Mouse (Mus musculus): Measurements from ENCODE around the gene Slc30a2. TPM values are rescaled to one million over a fixed set of nuclear protein-coding genes. Genes with fewer than 3 reads are reported as not detected.
A peak's percentile ranks its signal among the peaks of the same experiment; 100 is the strongest.

The Slc30a2 gene
- polyA plus RNA-seq, 1 experiment from 2014 or later, result 0.25 TPM

- Histone ChIP-seq H3K4me3 (ENCODE audit: low read length) (no peak overlapping the region), H3K9me3 (ENCODE audit: control insufficient read depth, low read length) (no peaks in the 10 kb centered on the region), H3K4me1 (ENCODE audit: control insufficient read depth, insufficient read depth, low read depth, low read length) (peaks cover 4% of the 10 kb centered on the region), H3K27ac (ENCODE audit: low read depth, low read length) (no peak overlapping the region), H3K36me3 (ENCODE audit: control insufficient read depth, insufficient read depth, low read length) (no peaks in the 10 kb centered on the region), H3K9ac (ENCODE audit: low read depth, low read length) (no peak overlapping the region; the same call in 1 of the 2 replicates), H3K4me2 (ENCODE audit: low read length) (no peak overlapping the region), H3K27me3 (replicated peaks; ENCODE audit: control insufficient read depth, insufficient read depth, low read length) (no peaks in the 10 kb centered on the region)
- ATAC-seq, result no peak
- 48% methylated on average over 12 of the region's 12 CpGs for WGBS
Observed at GRCm38 (mm10) chr4:134352261-134352707, 9.3 kb downstream of the Slc30a2 start.

DNA sequence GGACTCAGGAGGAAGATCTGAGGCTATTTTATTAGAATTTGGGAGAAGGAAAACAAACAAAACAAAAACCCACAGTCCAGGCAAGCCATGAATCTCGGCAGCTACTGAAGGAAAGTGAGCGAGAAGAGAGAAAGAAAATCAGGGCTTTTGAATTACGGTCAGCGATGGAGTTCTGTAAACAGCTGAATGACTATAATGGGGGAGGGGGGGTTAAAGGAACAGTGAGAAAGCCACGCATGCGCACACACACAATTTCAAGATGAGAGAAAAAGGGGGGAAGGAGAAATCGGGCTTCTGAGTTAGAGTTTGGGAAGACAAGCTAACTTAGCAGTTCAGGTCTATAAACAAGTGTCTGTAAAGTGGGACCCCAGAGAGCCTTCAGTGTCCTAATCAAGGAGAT, 9.9 kb downstream of the Slc30a2 start:
- 71% methylated on average over 7 of the region's 7 CpGs for WGBS
- Histone ChIP-seq H3K4me3 (ENCODE audit: low read length) (no peak overlapping the region), H3K4me1 (ENCODE audit: control insufficient read depth, insufficient read depth, low read depth, low read length) (peaks cover 6% of the 10 kb centered on the region), H3K4me2 (ENCODE audit: low read length) (no peak overlapping the region), H3K36me3 (ENCODE audit: control insufficient read depth, insufficient read depth, low read length) (no peaks in the 10 kb centered on the region), H3K27ac (ENCODE audit: low read depth, low read length) (no peak overlapping the region), H3K9me3 (ENCODE audit: control insufficient read depth, low read length) (no peaks in the 10 kb centered on the region), H3K9ac (ENCODE audit: low read depth, low read length) (no peak overlapping the region), H3K27me3 (replicated peaks; ENCODE audit: control insufficient read depth, insufficient read depth, low read length) (no peaks in the 10 kb centered on the region)
- ATAC-seq, result no peak

DNA sequence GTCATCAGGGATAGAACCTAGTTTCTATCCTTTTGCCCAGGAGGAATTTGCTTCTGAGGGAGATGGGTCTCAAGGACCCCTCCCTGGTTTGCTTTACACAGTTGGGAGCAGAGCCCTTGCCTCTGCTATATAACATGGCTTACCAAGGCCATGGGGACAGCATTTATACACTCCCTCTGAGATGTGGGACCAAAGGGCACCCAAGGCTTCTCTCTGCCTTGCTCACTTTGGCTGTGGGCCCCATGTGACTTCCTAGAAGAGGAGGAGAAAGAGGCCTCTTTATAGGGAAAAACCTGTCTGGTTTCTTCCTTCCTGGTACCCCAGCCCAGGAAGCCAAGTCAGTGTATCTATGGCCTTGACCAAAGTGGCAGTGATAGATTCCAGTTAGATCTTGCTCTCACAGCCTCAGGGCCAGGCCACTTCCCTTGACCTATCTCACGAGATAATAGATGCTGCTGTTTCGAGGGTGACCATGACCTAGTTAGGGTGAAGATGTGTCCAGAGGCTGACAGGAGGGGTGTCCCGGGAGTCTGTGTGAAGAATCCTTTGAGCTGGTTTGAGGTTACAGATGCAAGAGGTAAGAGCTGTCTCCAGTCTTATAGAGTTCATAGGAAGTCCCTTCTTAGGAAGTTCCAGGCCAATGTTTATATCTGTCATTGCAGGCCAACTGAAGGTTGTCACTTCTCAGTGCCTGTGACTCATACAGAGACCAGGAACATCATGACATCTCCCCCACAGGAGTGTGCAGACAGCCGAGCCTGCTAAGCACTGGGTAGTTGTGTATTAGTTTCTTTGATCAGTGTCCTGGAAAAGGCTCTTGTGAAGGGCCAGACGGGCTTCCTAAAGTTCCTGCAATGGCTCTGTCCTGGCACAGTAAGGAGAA, 10.8 kb downstream of the Slc30a2 start:
- Histone ChIP-seq H3K9ac (ENCODE audit: low read depth, low read length) (no peak overlapping the region), H3K4me2 (ENCODE audit: low read length) (no peak overlapping the region), H3K27me3 (replicated peaks; ENCODE audit: control insufficient read depth, insufficient read depth, low read length) (no peaks in the 10 kb centered on the region), H3K4me1 (ENCODE audit: control insufficient read depth, insufficient read depth, low read depth, low read length) (peaks cover 6% of the 10 kb centered on the region), H3K27ac (ENCODE audit: low read depth, low read length) (no peak overlapping the region), H3K9me3 (ENCODE audit: control insufficient read depth, low read length) (no peaks in the 10 kb centered on the region), H3K36me3 (ENCODE audit: control insufficient read depth, insufficient read depth, low read length) (no peaks in the 10 kb centered on the region), H3K4me3 (ENCODE audit: low read length) (no peak overlapping the region)
- 68% methylated on average over 5 of the region's 5 CpGs for WGBS
- no peak for ATAC-seq

GRCm38 (mm10) chr4:134355841-134356452, 13.0 kb downstream of the Slc30a2 start:
- H3K4me1 ChIP-seq (ENCODE audit: control insufficient read depth, insufficient read depth, low read depth, low read length), result peaks cover 6% of the 10 kb centered on the region
- no peak overlapping the region for H3K9ac ChIP-seq (ENCODE audit: low read depth, low read length)
- no peak overlapping the region for H3K4me2 ChIP-seq (ENCODE audit: low read length)
- no peaks in the 10 kb centered on the region for H3K27me3 ChIP-seq (replicated peaks; ENCODE audit: control insufficient read depth, insufficient read depth, low read length)
- H3K4me3 ChIP-seq (ENCODE audit: low read length), result no peak overlapping the region
- H3K9me3 ChIP-seq (ENCODE audit: control insufficient read depth, low read length), result no peaks in the 10 kb centered on the region
- H3K36me3 ChIP-seq (ENCODE audit: control insufficient read depth, insufficient read depth, low read length), result no peaks in the 10 kb centered on the region
- no peak for ATAC-seq
- H3K27ac ChIP-seq (ENCODE audit: low read depth, low read length), result no peak overlapping the region
- WGBS, result 57% methylated on average over 16 of the region's 16 CpGs

GRCm38 (mm10) chr4:134356591-134357460, 13.8 kb downstream of the Slc30a2 start:
- peak overlapping the region; percentile 54 for H3K4me2 ChIP-seq (ENCODE audit: low read length)
- peak overlapping the region; percentile 52 for H3K9ac ChIP-seq (ENCODE audit: low read depth, low read length)
- peak overlapping the region; percentile 28 for H3K4me3 ChIP-seq (ENCODE audit: low read length)
- peak; percentile 44; the same call in 1 of the 2 replicates for ATAC-seq
- H3K9me3 ChIP-seq (ENCODE audit: control insufficient read depth, low read length), result no peaks in the 10 kb centered on the region
- no peak overlapping the region for H3K27ac ChIP-seq (ENCODE audit: low read depth, low read length)
- no peaks in the 10 kb centered on the region for H3K27me3 ChIP-seq (replicated peaks; ENCODE audit: control insufficient read depth, insufficient read depth, low read length)
- H3K36me3 ChIP-seq (ENCODE audit: control insufficient read depth, insufficient read depth, low read length), result no peaks in the 10 kb centered on the region
- H3K4me1 ChIP-seq (ENCODE audit: control insufficient read depth, insufficient read depth, low read depth, low read length), result peaks cover 6% of the 10 kb centered on the region
- 20% methylated on average over 22 of the region's 22 CpGs for WGBS

GRCm38 (mm10) chr4:134357461-134357771, 14.4 kb downstream of the Slc30a2 start:
- H3K36me3 ChIP-seq (ENCODE audit: control insufficient read depth, insufficient read depth, low read length), result no peaks in the 10 kb centered on the region
- ATAC-seq, result peak; percentile 15; the same call in 1 of the 2 replicates
- peak overlapping the region; percentile 28 for H3K4me3 ChIP-seq (ENCODE audit: low read length)
- H3K27me3 ChIP-seq (replicated peaks; ENCODE audit: control insufficient read depth, insufficient read depth, low read length), result no peaks in the 10 kb centered on the region
- H3K4me1 ChIP-seq (ENCODE audit: control insufficient read depth, insufficient read depth, low read depth, low read length), result peaks cover 6% of the 10 kb centered on the region
- no peak overlapping the region for H3K27ac ChIP-seq (ENCODE audit: low read depth, low read length)
- peak overlapping the region; percentile 41 for H3K9ac ChIP-seq (ENCODE audit: low read depth, low read length)
- peak overlapping the region; percentile 54 for H3K4me2 ChIP-seq (ENCODE audit: low read length)
- no peaks in the 10 kb centered on the region for H3K9me3 ChIP-seq (ENCODE audit: control insufficient read depth, low read length)
- WGBS, result 49% methylated on average over 17 of the region's 17 CpGs

GRCm38 (mm10) chr4:134359649-134360048, 16.7 kb downstream of the Slc30a2 start:
- ATAC-seq, result no peak
- Histone ChIP-seq H3K9ac (ENCODE audit: low read depth, low read length) (no peak overlapping the region), H3K27ac (ENCODE audit: low read depth, low read length) (no peak overlapping the region), H3K4me3 (ENCODE audit: low read length) (no peak overlapping the region), H3K4me1 (ENCODE audit: control insufficient read depth, insufficient read depth, low read depth, low read length) (peaks cover 6% of the 10 kb centered on the region), H3K27me3 (replicated peaks; ENCODE audit: control insufficient read depth, insufficient read depth, low read length) (no peaks in the 10 kb centered on the region), H3K9me3 (ENCODE audit: control insufficient read depth, low read length) (no peaks in the 10 kb centered on the region), H3K4me2 (ENCODE audit: low read length) (no peak overlapping the region), H3K36me3 (ENCODE audit: control insufficient read depth, insufficient read depth, low read length) (no peaks in the 10 kb centered on the region)
- WGBS, result 87% methylated on average over 6 of the region's 6 CpGs

DNA sequence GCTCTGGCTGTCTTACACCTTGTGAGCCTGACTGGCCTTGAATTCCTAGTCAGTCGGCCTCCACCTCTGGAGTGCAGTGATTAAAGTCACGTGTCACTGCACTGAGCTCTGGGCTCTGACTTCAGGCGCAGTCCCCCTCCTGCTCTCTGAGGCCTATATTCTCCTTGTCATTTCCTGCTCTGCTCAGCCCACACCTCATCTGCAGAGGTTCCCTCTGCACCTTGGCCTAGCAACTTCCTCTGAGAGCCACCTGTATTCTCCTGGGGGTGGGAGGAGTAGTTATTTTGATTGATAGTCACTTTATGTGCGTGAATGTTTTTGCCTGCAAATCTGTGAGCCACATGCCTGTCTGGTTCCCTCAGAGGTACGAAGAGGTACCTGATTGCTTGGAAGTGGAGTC, 18.2 kb downstream of the Slc30a2 start:
- Histone ChIP-seq H3K36me3 (ENCODE audit: control insufficient read depth, insufficient read depth, low read length) (no peaks in the 10 kb centered on the region), H3K27me3 (replicated peaks; ENCODE audit: control insufficient read depth, insufficient read depth, low read length) (no peaks in the 10 kb centered on the region), H3K4me3 (ENCODE audit: low read length) (no peak overlapping the region), H3K27ac (ENCODE audit: low read depth, low read length) (no peak overlapping the region), H3K4me2 (ENCODE audit: low read length) (no peak overlapping the region), H3K4me1 (ENCODE audit: control insufficient read depth, insufficient read depth, low read depth, low read length) (peaks cover 6% of the 10 kb centered on the region), H3K9me3 (ENCODE audit: control insufficient read depth, low read length) (no peaks in the 10 kb centered on the region), H3K9ac (ENCODE audit: low read depth, low read length) (no peak overlapping the region)
- ATAC-seq, result no peak
- WGBS, result 58% methylated on average over 5 of the region's 5 CpGs

- Histone ChIP-seq H3K4me3 (ENCODE audit: low read length) (no peak overlapping the region), H3K9ac (ENCODE audit: low read depth, low read length) (no peak overlapping the region), H3K27me3 (replicated peaks; ENCODE audit: control insufficient read depth, insufficient read depth, low read length) (no peaks in the 10 kb centered on the region), H3K9me3 (ENCODE audit: control insufficient read depth, low read length) (no peaks in the 10 kb centered on the region), H3K27ac (ENCODE audit: low read depth, low read length) (no peak overlapping the region), H3K4me2 (ENCODE audit: low read length) (no peak overlapping the region), H3K36me3 (ENCODE audit: control insufficient read depth, insufficient read depth, low read length) (no peaks in the 10 kb centered on the region), H3K4me1 (ENCODE audit: control insufficient read depth, insufficient read depth, low read depth, low read length) (peaks cover 4% of the 10 kb centered on the region)
- WGBS, result 71% methylated on average over 9 of the region's 9 CpGs
- no peak for ATAC-seq
Observed at GRCm38 (mm10) chr4:134362124-134362523, 19.1 kb downstream of the Slc30a2 start.

All from hindbrain, embryonic 16.5 days (tissue).